Mouse (Mus musculus) kidney, postnatal 0 days (tissue): ENCODE measurements around the gene Cbr4. TPM values are rescaled to one million over a fixed set of nuclear protein-coding genes. Genes with fewer than 3 reads are reported as not detected.

ENCODE experiments used
- ATAC-seq: fragments of 200-750 bp; cut with Nextera tagmentation; replicated peaks from 2 replicates; pipeline ENCODE4 v1.8.0; 2017; ENCODE audit warnings: low read depth, moderate number of reproducible peaks, moderate TSS enrichment, moderate library complexity; ENCODE audit not compliant: low FRiP score
- DNase-seq: peaks from one replicate; pipeline ENCODE4 v3.0.0-alpha.2; 2016; ENCODE audit warnings: low spot score
- H3K27ac ChIP-seq: fragments of 300-500 bp; sonication (generic); 2 replicates; pipeline ENCODE4 v1.5.1; 2014; ENCODE audit warnings: mild to moderate bottlenecking
- H3K27me3 ChIP-seq: fragments of 300-500 bp; sonication (generic); 2 replicates; pipeline ENCODE4 v1.6.1; 2014; ENCODE audit warnings: low read length, mixed read lengths; ENCODE audit not compliant: insufficient read depth
- H3K36me3 ChIP-seq: fragments of 300-500 bp; sonication (generic); 2 replicates; pipeline ENCODE4 v1.6.1; 2014; ENCODE audit warnings: low read length, mixed read lengths; ENCODE audit not compliant: insufficient read depth
- H3K4me1 ChIP-seq: fragments of 300-500 bp; sonication (generic); replicated peaks from 2 replicates; pipeline ENCODE4 v1.6.1; 2014; ENCODE audit warnings: antibody characterized with exemption, low read length, mixed read lengths; ENCODE audit not compliant: insufficient read depth
- H3K4me2 ChIP-seq: fragments of 300-500 bp; sonication (generic); 2 replicates; pipeline ENCODE4 v1.6.1; 2014; ENCODE audit warnings: mild to moderate bottlenecking, low read length, moderate library complexity, mixed read lengths
- H3K4me3 ChIP-seq: fragments of 300-500 bp; sonication (generic); replicated peaks from 2 replicates; pipeline ENCODE4 v1.5.1; 2014; ENCODE audit warnings: low read depth, low read length
- H3K9ac ChIP-seq: fragments of 300-500 bp; sonication (generic); 2 replicates; pipeline ENCODE4 v1.6.1; 2014; ENCODE audit warnings: low read depth, low read length
- H3K9me3 ChIP-seq: fragments of 300-500 bp; sonication (generic); replicated peaks from 2 replicates; pipeline ENCODE4 v1.6.1; 2016; ENCODE audit warnings: low read length, inconsistent platforms, mixed read lengths
- CTCF ChIP-seq: IDR thresholded peaks from 2 replicates; pipeline ENCODE4 v1.5.1; 2016; ENCODE audit warnings: antibody characterized with exemption, low read depth, mild to moderate bottlenecking, moderate library complexity
- WGBS: fragments of 180-500 bp; shearing (Covaris S2); extraction: QIAGEN DNeasy Blood & Tissue Kit; methylation state at CpG from one replicate; pipeline ENCODE4 v1.1.7; 2014; 5-methylcytosine and 5-hydroxymethylcytosine counted together
- polyA plus RNA-seq: library from polyadenylated mRNA; unstranded; fragments of >200 nt; fragmentation: Nextera tagmentation; extraction: Ambion mirVana; gene quantifications from 2 replicates; pipeline ENCODE4 v1.2.1, GENCODE M21; 2015

Gene Cbr4
- 55.5 and 55.9 TPM in 2 replicates for polyA plus RNA-seq

- H3K27ac ChIP-seq, result peak within 1 kb of the TSS; percentile 96
- H3K27me3 ChIP-seq, result no peaks in the 10 kb centered on the region
- peak within 1 kb of the TSS; percentile 86 for H3K4me2 ChIP-seq
- 3% methylated on average over 29 of the region's 29 CpGs for WGBS
- peak within 1 kb of the TSS; percentile 66 for H3K4me3 ChIP-seq
- H3K36me3 ChIP-seq, result 0 out of 2 replicates have a peak, but pooled peaks cover 6% of the 10 kb centered on the region
- DNase-seq (peak; percentile 98), ATAC-seq (peak; percentile 95)
- no peaks in the 10 kb centered on the region for H3K9me3 ChIP-seq
- no peak for TF ChIP-seq CTCF
- 0 out of 2 replicates have a peak, but pooled peaks cover 7% of the 10 kb centered on the region for H3K4me1 ChIP-seq
- peak within 1 kb of the TSS; percentile 74 for H3K9ac ChIP-seq
Observed at GRCm38 (mm10) chr8:61487597-61488156, at the start of gene Cbr4. Gene Cbr4 (plus strand): TSS chr8:61487734.

DNA sequence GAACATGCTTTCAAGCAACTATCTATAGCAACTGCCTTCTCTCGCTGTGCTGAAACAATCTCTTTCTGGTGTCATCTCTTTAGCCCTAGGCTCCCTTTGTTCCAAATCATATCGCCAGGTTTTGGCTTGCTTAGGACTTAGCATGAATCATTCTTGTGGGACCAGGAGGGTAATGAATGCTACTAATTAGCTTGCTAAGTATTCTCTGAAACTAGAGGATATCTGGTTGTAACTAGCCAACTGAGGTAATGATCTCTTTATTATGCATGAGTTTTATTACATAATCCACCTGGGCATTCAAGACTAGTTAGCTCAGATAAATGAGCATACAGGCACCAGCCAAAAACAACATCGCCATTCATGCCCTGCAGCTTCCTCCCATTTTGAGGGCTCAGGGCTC, 44.5 kb upstream of the Cbr4 start:
- Histone ChIP-seq H3K27me3 (no peaks in the 10 kb centered on the region), H3K9me3 (peaks cover 3% of the 10 kb centered on the region; the same call in 1 of the 2 replicates), H3K4me1 (no peaks in the 10 kb centered on the region), H3K4me3 (no peak overlapping the region), H3K4me2 (no peak overlapping the region), H3K9ac (no peak overlapping the region), H3K36me3 (no peaks in the 10 kb centered on the region), H3K27ac (no peak overlapping the region)
- ATAC-seq (no peak), DNase-seq (no peak)
- TF ChIP-seq CTCF, result no peak
- WGBS, result 93% methylated on average over 3 of the region's 3 CpGs

GRCm38 (mm10) chr8:61444358-61444757, 43.2 kb upstream of the Cbr4 start:
- 34% methylated on average over 3 of the region's 3 CpGs for whole genome bisulfite sequencing
- H3K4me3 ChIP-seq, result no peak overlapping the region
- H3K9me3 ChIP-seq, result no peaks in the 10 kb centered on the region
- peak; percentile 67 for DNase-seq
- H3K27me3 ChIP-seq, result no peaks in the 10 kb centered on the region
- H3K27ac ChIP-seq, result no peak overlapping the region
- TF ChIP-seq CTCF, result no peak
- no peak overlapping the region for H3K4me2 ChIP-seq
- H3K4me1 ChIP-seq, result no peaks in the 10 kb centered on the region
- ATAC-seq, result peak; percentile 40; the same call in 1 of the 2 replicates
- no peaks in the 10 kb centered on the region for H3K36me3 ChIP-seq
- H3K9ac ChIP-seq, result no peak overlapping the region

GRCm38 (mm10) chr8:61446329-61446728, 41.2 kb upstream of the Cbr4 start:
- no peak overlapping the region for H3K4me2 ChIP-seq
- 68% methylated on average over 15 of the region's 15 CpGs for WGBS
- no peak overlapping the region for H3K9ac ChIP-seq
- no peak overlapping the region for H3K27ac ChIP-seq
- H3K36me3 ChIP-seq, result no peaks in the 10 kb centered on the region
- H3K4me1 ChIP-seq, result no peaks in the 10 kb centered on the region
- DNase-seq, result no peak
- no peaks in the 10 kb centered on the region for H3K9me3 ChIP-seq
- no peak for TF ChIP-seq CTCF
- no peaks in the 10 kb centered on the region for H3K27me3 ChIP-seq
- ATAC-seq, result no peak
- no peak overlapping the region for H3K4me3 ChIP-seq

DNA sequence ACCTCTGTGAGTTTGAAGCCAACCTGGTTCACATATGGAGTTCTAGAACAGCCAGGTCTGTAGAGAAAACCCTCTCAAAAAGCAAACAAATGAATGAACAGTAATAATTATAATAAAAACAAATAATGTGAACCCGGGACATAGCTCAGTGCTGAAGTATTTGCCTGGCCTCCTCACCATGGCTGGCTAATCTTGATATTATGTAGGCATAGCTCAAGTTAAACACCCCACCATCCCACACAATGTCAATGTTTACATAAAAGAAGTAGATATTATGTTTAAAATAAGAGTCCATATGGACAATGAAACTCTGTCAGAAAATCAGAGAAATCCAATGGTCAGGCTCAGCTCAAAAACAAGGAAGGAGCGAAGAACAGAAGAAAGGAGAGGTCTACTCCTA, 39.4 kb upstream of the Cbr4 start:
- Histone ChIP-seq H3K36me3 (no peaks in the 10 kb centered on the region), H3K4me1 (no peaks in the 10 kb centered on the region), H3K4me3 (no peak overlapping the region), H3K27me3 (no peaks in the 10 kb centered on the region), H3K9me3 (no peaks in the 10 kb centered on the region), H3K27ac (no peak overlapping the region), H3K9ac (no peak overlapping the region), H3K4me2 (no peak overlapping the region)
- ATAC-seq (no peak), DNase-seq (no peak)
- TF ChIP-seq CTCF, result no peak
- WGBS, result 88% methylated on average over 2 of the region's 2 CpGs

DNA sequence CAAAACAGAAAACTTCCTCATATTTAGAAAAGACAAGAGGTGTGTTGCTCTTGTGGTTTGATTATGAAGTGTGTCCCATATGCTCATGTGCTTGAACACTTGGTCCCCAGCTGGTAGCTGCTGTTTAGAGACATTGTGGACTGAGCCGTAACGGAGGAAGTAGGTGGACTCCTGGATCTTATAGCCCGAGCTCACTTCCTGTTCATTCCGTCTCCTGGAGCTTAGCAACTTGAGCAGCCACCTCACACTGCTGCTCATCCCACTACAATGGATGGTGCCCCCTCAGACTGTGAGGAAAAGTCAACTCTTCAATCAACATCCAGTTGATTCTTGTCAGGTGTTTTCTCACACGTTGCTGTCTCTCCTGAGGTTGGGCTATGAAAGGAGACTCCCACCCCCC, 38.7 kb upstream of the Cbr4 start:
- Histone ChIP-seq H3K4me1 (no peaks in the 10 kb centered on the region), H3K36me3 (no peaks in the 10 kb centered on the region), H3K9ac (no peak overlapping the region), H3K4me3 (no peak overlapping the region), H3K27ac (no peak overlapping the region), H3K4me2 (no peak overlapping the region), H3K27me3 (no peaks in the 10 kb centered on the region), H3K9me3 (no peaks in the 10 kb centered on the region)
- WGBS, result 41% methylated on average over 5 of the region's 5 CpGs
- TF ChIP-seq CTCF, result no peak
- DNase-seq (no peak), ATAC-seq (no peak)
